Mouse (Mus musculus): Measurements from ENCODE around the gene Matn1.

Matn1 gene

DNA sequence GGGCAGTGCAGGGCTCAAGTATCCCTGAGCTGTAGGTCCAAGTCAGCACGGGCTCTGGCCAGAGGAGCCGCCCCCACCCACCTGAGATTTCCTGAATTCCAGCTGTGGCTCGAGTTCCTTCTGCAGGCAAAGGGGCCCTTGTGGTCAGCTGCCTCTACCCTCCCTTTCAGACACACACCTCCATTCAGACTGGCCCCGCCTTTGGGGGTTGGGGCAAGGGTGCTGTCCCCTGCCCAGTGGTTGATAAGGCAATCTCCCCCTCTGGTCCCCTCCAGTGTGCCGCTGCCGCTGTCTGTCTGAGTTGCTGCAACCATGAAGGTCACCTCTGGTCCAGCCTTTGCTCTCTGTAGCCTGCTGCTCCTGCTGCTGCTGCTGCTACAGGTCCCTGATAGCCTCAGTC is at the start of gene Matn1:
TSS of gene Matn1 (plus strand) at position 274 of the 400 bp plus-strand sequence.
- CTCF ChIA-PET: no interaction called here

DNA sequence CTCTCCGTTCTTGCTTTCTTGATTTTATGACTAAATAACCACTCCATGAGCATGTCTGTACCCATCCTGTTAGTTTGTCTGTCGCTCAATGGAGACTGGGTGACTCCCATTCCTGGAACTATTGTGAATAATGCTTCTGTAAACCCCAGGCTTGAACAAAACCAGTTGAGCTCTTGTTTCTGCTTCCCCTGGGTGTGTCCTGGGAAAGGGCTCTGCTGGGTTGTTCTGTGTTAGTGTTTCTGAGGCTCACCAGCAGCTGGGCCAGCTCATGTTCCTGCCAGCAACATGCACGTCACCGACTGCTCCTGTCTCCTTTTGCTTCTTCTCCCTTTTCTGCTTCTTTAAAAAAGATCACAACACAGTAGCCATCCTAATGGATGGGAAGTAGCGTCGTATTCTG is 48.5 kb upstream of the Matn1 start:
- CTCF ChIA-PET: interaction anchor here (0.6 to 3.1 kb wide), 2 partner anchors 41 to 51 kb away, joined by 6 to 17 read pairs; no protein-coding TSS in a partner anchor

DNA sequence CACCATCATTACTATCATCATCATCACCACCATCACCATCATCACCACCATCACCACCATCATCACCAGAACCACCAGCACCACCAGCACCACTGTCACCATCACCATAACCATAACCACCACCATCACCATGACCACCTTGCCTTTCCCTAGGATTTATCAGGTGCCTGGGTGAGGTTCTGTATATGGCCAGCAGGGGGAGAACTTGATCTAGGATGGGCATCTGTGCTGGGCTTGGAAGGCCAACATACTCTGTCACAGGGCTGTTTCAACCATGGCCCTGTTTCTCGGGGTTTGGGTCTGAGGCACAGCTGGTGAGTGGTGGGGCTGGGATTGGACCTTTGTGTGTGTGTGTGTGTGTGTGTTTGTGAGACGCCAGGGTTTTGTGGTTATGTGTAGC is 47.8 kb upstream of the Matn1 start:
- CTCF ChIA-PET: interaction anchor here (0.5 to 3.1 kb wide), 7 partner anchors 18 to 99 kb away, joined by 3 to 17 read pairs (median 5); no protein-coding TSS in a partner anchor

GRCm38 (mm10) chr4:130899383-130899781 is 44.8 kb upstream of the Matn1 start:
- CTCF ChIA-PET: interaction anchor here (5.6 kb wide), 1 partner anchor 15 kb away, joined by 35 read pairs; the partner anchor contains the start of gene Laptm5

DNA sequence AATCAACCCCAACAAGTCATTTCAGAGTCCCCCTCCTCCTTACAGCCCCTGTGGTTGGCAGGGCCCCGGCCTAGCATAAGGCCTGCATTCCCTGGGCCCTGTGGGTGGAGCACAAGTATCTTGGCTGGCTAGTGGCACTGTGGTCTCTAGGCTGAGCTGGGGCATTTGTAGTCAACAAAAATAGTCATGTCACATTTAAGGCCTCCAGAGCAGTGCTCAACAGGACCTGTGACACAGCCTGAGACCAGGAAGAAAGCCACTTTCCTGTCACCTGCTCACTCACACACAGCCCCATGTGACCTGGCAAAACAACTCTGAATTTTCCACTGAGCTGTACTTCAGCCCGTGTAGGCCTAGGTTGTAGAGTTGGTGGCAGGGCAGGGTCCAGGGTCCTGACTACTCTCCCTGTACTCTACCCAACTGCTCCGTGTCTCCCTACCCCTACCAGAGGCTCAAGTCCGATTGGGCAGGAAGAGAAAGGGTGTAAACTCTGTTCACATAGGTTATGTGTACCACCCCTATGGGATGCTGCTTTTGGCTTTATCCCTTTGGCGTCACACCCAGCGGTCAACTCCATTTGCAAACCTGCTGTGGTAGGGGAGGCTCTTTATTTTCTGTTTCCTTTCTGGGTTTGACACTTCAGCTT is 44.3 kb upstream of the Matn1 start:
- CTCF ChIA-PET: interaction anchor here (0.6 to 5.6 kb wide), 2 partner anchors 14 to 39 kb away, joined by 6 to 35 read pairs; partner anchors contain the start of gene Laptm5

GRCm38 (mm10) chr4:130900746-130901145 is 43.4 kb upstream of the Matn1 start:
- CTCF ChIA-PET: interaction anchor here (0.6 to 5.6 kb wide), 3 partner anchors 13 to 527 kb away, joined by 3 to 35 read pairs (median 6); partner anchors contain the start of gene Laptm5

DNA sequence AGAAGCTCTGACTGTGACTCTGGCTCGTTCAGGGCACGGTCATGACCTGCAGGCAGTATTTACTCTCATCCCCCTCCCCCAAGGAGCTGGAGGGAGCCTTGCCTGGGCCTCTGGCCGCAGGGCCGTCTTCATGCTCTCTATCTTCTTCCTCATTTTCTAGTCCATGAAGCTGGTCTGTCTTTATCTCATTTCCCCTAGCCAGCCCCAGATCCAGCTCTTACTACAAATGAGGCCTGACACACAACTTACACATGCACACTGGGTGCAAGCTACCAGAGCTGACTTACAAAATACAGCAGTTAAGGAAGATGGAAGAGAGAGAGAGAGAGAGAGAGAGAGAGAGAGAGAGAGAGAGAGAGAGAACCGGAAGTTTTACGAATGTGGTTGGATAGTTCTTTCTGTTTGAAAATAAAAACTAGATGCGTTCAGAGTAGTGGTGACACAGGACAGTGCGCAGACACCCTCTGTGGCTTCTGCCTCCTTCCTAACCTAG is 41.9 kb upstream of the Matn1 start:
- CTCF ChIA-PET: interaction anchor here (0.7 to 5.6 kb wide), 3 partner anchors 12 to 20 kb away, joined by 3 to 35 read pairs (median 4); partner anchors contain the start of gene Laptm5

- CTCF ChIA-PET: no interaction called here
These were observed 39.2 kb upstream of the Matn1 start for GRCm38 (mm10) chr4:130905025-130905424.

GRCm38 (mm10) chr4:130905882-130906281 is 38.3 kb upstream of the Matn1 start:
- CTCF ChIA-PET: interaction anchor here (0.6 kb wide), 1 partner anchor 1448 kb away, joined by 3 read pairs; the partner anchor contains the start of gene Rcc1

DNA sequence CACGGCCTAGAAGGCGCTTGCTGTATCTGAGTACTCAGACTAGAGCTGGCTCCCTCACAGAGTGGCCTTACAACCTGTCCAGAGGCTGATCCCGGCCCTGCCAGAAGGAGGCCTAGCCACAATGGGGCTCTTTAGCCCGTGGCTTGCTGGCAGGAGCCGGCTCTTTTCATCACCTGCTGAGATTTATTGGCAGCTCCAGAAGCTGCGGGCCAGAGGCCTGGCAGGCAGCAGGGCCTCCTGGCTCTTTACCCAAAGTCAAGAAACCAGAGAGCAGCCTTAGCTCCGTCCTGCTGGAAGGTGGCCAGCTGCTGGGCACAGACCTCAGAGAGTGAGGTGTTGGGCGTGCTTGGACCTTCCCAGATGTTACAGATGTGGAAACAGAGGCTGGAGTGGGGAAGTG is 37.9 kb upstream of the Matn1 start:
- CTCF ChIA-PET: interaction anchor here (0.6 kb wide), 2 partner anchors 11 to 1447 kb away, joined by 3 read pairs; partner anchors contain the start of gene Rcc1

DNA sequence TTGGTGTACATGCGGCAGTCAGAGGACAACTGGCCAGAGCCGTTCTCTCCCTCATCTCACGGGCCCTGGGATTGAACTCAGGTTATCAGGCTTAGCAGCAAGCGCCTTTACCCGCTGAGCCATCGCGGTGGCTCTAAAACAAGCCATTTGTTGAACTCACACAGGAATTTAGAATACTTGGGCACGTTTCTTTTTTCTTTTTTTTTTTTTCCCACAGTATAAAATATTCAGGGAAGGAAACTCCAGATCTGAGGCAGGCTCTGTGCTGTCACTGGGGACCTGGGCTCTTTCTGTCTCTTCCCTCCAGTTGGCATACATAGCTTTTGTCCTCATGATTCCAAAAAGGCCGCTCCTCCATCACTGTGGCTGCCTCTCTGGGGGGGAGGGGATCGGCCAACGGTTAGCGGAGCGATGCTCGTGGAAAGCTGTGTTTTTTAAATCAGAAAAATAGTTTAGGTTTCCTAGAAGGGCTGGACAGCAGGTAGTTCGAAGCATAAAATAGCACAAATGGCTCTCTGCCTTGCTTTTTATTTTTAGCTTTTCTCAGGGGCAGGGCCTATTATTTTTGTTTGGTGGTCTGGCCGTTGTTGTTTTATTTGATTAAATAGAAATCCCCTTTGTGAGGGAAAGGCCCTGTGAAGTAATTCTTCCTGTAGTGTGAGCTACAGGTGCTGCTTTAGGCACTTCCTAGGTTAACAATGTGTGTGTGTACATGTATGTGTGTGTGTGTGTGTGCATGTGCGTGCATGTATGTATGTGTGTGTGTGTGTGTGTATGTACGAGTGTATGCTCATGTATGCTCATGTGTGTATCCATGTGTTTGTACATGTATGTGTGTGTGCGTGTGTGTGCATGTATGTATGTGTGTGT is 36.8 kb upstream of the Matn1 start:
- CTCF ChIA-PET: interaction anchor here (0.7 to 1.1 kb wide), 2 partner anchors 10 to 18 kb away, joined by 4 to 6 read pairs; no protein-coding TSS in a partner anchor

DNA sequence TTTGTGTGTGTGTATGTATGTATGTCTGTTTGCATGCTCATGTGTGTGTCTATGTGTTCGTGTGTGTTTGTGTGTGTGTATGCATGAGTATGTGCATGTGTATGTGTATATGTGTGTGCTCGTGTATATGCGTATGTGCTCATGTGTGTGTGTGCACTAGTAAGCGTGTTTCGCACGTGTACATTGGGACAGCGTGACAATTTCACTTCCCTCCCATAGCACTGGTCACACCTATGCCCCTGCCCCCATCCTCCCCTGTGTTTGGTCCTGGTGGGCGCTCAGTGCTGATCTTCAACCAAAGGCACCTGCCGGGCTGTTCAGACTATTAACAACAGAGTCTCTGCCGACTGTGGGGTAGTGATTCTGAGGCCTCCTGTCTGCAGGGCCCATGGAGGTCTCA is 36.1 kb upstream of the Matn1 start:
- CTCF ChIA-PET: interaction anchor here (1.3 kb wide), 1 partner anchor 14 kb away, joined by 3 read pairs; no protein-coding TSS in a partner anchor

DNA sequence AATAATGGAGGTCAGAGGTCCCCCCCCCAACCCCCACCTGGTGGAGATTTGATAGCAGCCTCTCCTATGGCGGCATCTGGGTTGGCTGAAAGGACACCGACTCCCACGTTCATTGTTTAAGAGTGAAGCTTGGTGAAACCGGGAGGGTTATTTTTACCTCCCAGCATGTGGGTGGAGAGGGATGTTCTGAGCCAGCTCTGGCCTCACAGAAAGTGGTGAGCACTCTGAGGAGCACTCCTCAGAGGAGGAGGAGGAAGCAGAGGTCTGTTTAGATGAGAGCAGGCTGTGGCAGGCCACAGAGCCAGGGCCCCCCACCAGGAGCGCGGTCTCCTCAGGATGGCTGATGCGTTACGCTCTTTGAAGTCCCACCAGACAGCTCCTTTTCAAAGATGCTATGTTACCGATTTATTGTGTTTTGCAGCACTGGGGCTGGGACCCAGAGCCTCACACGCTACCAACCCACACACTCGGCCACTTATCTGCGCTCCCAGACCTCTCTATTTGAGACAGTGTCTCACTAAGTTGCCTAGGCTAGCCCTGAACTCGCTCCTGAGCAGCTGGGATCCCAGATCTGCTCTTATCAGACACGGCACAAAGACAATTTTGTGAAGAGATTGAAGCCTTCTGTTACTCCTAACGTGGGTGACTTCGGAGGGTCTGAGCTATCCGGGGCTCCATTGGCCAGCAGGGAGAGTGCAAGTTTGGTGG is 34.9 kb upstream of the Matn1 start:
- CTCF ChIA-PET: interaction anchor here (0.7 to 1.3 kb wide), 2 partner anchors 8 to 13 kb away, joined by 3 to 4 read pairs; no protein-coding TSS in a partner anchor

DNA sequence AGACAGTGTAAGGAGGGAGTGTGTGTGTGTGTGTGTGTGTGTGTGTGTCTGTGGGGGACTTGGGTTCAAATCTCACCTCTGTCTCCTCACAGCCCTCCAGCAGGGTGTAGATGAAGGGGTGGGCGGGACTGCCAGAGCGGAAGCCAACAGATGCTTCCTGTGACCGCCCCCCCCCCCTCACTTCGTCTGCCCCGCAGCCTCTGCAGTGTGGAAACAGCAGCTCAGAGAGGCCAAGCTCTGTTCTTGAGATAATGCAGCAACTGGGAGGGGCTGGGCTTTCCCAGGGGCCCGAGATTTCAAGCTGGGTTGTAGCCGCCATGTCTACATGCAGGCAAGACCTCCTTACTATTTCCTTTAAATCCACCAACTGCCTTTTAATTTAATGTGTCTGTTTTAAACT is 33.5 kb upstream of the Matn1 start:
- CTCF ChIA-PET: no interaction called here

GRCm38 (mm10) chr4:130912626-130913025 is 31.6 kb upstream of the Matn1 start:
- CTCF ChIA-PET: interaction anchor here (0.8 to 3.0 kb wide), 2 partner anchors 11 to 122 kb away, joined by 4 to 35 read pairs; no protein-coding TSS in a partner anchor

GRCm38 (mm10) chr4:130913077-130913476 is 31.1 kb upstream of the Matn1 start, which contains the start of gene Laptm5:
Gene Laptm5, plus strand, starts transcription at chr4:130913125.
- CTCF ChIA-PET: interaction anchor here (0.6 to 3.0 kb wide), 4 partner anchors 9 to 123 kb away, joined by 3 to 35 read pairs (median 4); no protein-coding TSS in a partner anchor

GRCm38 (mm10) chr4:130913511-130913910 is 30.7 kb upstream of the Matn1 start:
- CTCF ChIA-PET: interaction anchor here (0.6 to 3.0 kb wide), 4 partner anchors 8 to 17 kb away, joined by 3 to 35 read pairs (median 5); no protein-coding TSS in a partner anchor

DNA sequence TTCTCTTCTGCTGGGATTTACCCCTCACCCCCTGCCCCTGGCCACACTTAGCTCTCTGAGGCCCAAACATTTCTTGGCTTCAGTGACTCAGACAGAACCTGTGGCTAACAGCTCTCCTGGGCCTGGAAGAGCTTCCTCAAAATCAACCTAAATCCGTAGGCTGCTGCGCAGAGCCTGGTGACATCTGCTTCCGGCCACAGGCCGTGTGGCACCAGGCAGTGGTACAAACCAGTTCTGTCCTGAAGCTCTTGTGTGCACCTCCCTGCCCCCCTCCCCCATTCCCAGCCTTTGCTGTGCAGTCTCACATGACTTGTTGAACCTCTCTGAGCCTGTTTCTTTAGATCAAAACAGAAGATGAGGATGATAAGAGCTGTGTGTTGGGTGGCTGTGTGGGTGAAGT is 30.2 kb upstream of the Matn1 start:
- CTCF ChIA-PET: interaction anchor here (1.3 to 3.0 kb wide), 2 partner anchors 12 to 17 kb away, joined by 5 to 35 read pairs; no protein-coding TSS in a partner anchor

GRCm38 (mm10) chr4:130914527-130914926 is 29.7 kb upstream of the Matn1 start:
- CTCF ChIA-PET: interaction anchor here (1.3 to 3.0 kb wide), 2 partner anchors 13 to 18 kb away, joined by 5 to 35 read pairs; no protein-coding TSS in a partner anchor

- CTCF ChIA-PET: interaction anchor here (3.0 kb wide), 1 partner anchor 14 kb away, joined by 35 read pairs; no protein-coding TSS in a partner anchor
These were observed 29.0 kb upstream of the Matn1 start for GRCm38 (mm10) chr4:130915006-130915667.
